Mouse (Mus musculus) macrophage (primary cell): ENCODE results near the gene Tceal3. TPM values are rescaled to one million over a fixed set of nuclear protein-coding genes. Genes with fewer than 3 reads are reported as not detected.

Experiments
- polyA plus RNA-seq: library from polyadenylated mRNA; stranded (reverse); fragments of 250-400 nt; gene quantifications from 3 replicates; pipeline ENCODE4 v1.2.4, GENCODE M21; 2018; ENCODE audit warnings: inconsistent platforms

Tceal3 gene
- polyA plus RNA-seq, 1 experiment from 2014 or later = not detected

Other genes starting within 250 kb of the Tceal3 start
- gene Kir3dl1, start 72.8 kb upstream of the Tceal3 start, polyA plus RNA-seq = not detected in 3 replicates
- gene Kir3dl2, start 46.8 kb upstream of the Tceal3 start, polyA plus RNA-seq = not detected in 3 replicates
- 1.1 to 1.3 TPM (median 1.2 TPM) in 3 replicates for gene Tceal1, start 117.1 kb downstream of the Tceal3 start, polyA plus RNA-seq
- 146 to 528 TPM (median 198 TPM) in 3 replicates for gene Morf4l2, start 152.8 kb downstream of the Tceal3 start, polyA plus RNA-seq
- not detected in 3 replicates for gene Glra4, start 189.3 kb downstream of the Tceal3 start, polyA plus RNA-seq
- gene Plp1, start 231.8 kb downstream of the Tceal3 start, polyA plus RNA-seq = 0.05 to 0.20 TPM (median 0.06 TPM) in 3 replicates